Mouse (Mus musculus) brain, embryonic 14.5 days (tissue): ENCODE measurements around the gene Dbil5.

Source experiments
- CTCF ChIP-seq: fragments of 200-500 bp; IDR thresholded peaks from 2 replicates; pipeline ENCODE4 v1.5.1; 2012; ENCODE audit warnings: inconsistent platforms, mild to moderate bottlenecking, moderate library complexity, borderline replicate concordance; ENCODE audit not compliant: insufficient read depth, insufficient read length; ENCODE audit errors: extremely low read depth
- POLR2A ChIP-seq: fragments of 200-500 bp; IDR thresholded peaks from 2 replicates; pipeline ENCODE4 v1.6.1; 2012; ENCODE audit warnings: mild to moderate bottlenecking, inconsistent platforms, borderline replicate concordance; ENCODE audit not compliant: poor library complexity, insufficient read depth, insufficient read length, severe bottlenecking; ENCODE audit errors: extremely low read depth

- TF ChIP-seq POLR2A: no peak
- no peak for TF ChIP-seq CTCF
Measured at GRCm38 (mm10) chr11:76168976-76169375, 48.4 kb upstream of the Dbil5 start.
